Mouse (Mus musculus) kidney, adult 2 months (tissue): ENCODE results near the gene Tmod2.

ENCODE experiments used
- CTCF ChIP-seq: fragments of 200-500 bp; conservative IDR thresholded peaks from 2 replicates; pipeline ENCODE4 v1.5.1; 2011; ENCODE audit warnings: low read depth, mild to moderate bottlenecking, control low read depth, low read length, moderate library complexity, mixed read lengths; ENCODE audit not compliant: insufficient read depth, insufficient read length
- POLR2A ChIP-seq: fragments of 200-500 bp; IDR thresholded peaks from one replicate; pipeline ENCODE4 v1.6.1; 2011; ENCODE audit warnings: low read depth, low read length, control low read depth

DNA sequence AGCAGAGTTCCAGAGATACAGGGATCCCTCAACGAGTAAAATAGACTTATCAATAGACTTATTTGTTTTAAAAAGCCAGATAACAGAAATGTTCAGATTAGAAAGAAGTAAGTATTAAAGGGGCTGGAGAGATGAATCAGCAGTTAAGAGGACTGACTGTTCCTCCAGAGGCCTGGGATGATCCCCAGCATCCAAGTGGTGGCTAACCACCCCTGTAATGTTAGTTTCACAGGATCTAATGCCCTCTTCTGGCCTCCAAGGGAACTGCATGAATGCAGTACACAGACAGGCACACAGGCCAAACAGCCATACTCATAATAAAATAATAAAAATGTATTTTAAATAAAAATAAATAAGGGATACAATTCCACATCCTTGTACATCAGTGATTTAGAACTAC, 21.8 kb upstream of the Tmod2 start:
- TF ChIP-seq CTCF (peak; percentile 38; the same call in 1 of the 2 replicates), POLR2A (no peak)
